Mouse (Mus musculus): ENCODE measurements around the gene Fbxl5. TPM values are rescaled to one million over a fixed set of nuclear protein-coding genes. Genes with fewer than 3 reads are reported as not detected.

Fbxl5 gene
- polyA plus RNA-seq, 1 experiment from 2014 or later = 36.5 TPM

DNA sequence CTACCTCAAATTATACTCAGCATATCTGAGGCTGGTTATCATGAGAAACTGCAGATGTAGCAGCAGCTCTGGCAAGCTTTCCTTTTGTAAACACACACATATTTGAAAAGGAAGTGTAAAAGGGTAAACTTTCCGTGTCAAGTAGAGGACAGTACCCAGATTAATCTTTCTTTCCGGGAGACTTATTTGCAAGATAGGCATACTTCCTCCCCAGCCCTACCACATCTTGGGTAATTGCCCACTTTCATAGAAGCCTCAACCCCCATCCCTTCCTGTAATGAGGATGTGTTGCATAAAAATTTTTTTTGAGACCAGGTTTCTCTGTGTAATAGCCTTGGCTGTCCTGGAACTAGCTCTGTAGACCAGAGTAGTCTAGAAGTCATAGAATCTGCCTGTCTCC is 34.3 kb upstream of the Fbxl5 start:
- Histone ChIP-seq H3K27me3 (replicated peaks; ENCODE audit: control insufficient read depth, insufficient read depth, low read length) (no peaks in the 10 kb centered on the region), H3K27ac (ENCODE audit: low read depth, low read length) (no peak overlapping the region), H3K36me3 (ENCODE audit: control insufficient read depth, insufficient read depth, low read length) (no peaks in the 10 kb centered on the region), H3K4me1 (replicated peaks; ENCODE audit: control insufficient read depth, insufficient read depth, low read length) (no peaks in the 10 kb centered on the region), H3K4me3 (ENCODE audit: low read depth, low read length) (no peak overlapping the region), H3K4me2 (no peak overlapping the region), H3K9ac (ENCODE audit: low read depth, low read length) (no peak overlapping the region), H3K9me3 (ENCODE audit: control insufficient read depth, low read length) (peaks cover 6% of the 10 kb centered on the region; the same call in 1 of the 2 replicates)
- ATAC-seq (replicated peaks; ENCODE audit: low FRiP score) = no peak
- WGBS = 27% methylated on average over 2 of the region's 2 CpGs
- DNase-seq (ENCODE audit: low spot score) = no peak

DNA sequence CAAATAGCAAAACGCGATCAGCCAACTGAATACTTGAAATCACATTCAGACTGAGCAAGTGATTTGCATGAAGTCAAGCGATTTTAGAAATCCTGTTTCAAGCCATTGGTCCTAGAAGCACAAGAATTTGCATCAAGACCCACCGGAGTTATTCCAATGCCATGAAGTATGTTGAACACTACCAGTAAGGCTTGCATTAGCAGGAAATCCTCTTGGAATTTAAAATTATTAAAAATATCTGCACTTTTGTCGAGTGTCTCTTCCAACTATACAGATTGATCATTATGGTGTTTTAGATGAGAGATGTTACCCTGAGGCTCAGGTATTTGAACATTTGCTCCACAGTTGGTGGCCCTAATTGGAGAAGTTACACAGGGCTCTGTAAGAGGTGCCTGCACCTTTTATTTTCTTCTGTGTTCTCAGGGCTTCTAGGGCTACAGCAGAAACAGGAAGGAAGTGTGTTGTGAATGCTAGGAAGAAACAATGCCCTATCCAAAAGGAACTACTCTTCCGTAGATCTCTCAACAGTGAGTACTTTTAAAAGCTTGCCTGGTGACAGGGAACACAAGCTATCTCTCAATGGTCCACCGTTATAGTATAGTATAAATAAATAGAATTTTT is 32.5 kb upstream of the Fbxl5 start:
- WGBS = 70% methylated on average over 7 of the region's 7 CpGs
- Histone ChIP-seq H3K9me3 (ENCODE audit: control insufficient read depth, low read length) (peaks cover 6% of the 10 kb centered on the region; the same call in 1 of the 2 replicates), H3K36me3 (ENCODE audit: control insufficient read depth, insufficient read depth, low read length) (no peaks in the 10 kb centered on the region), H3K4me3 (ENCODE audit: low read depth, low read length) (no peak overlapping the region), H3K27me3 (replicated peaks; ENCODE audit: control insufficient read depth, insufficient read depth, low read length) (no peaks in the 10 kb centered on the region), H3K9ac (ENCODE audit: low read depth, low read length) (no peak overlapping the region), H3K27ac (ENCODE audit: low read depth, low read length) (no peak overlapping the region), H3K4me1 (replicated peaks; ENCODE audit: control insufficient read depth, insufficient read depth, low read length) (no peaks in the 10 kb centered on the region), H3K4me2 (no peak overlapping the region)
- no peak for ATAC-seq (replicated peaks; ENCODE audit: low FRiP score)
- no peak for DNase-seq (ENCODE audit: low spot score)

DNA sequence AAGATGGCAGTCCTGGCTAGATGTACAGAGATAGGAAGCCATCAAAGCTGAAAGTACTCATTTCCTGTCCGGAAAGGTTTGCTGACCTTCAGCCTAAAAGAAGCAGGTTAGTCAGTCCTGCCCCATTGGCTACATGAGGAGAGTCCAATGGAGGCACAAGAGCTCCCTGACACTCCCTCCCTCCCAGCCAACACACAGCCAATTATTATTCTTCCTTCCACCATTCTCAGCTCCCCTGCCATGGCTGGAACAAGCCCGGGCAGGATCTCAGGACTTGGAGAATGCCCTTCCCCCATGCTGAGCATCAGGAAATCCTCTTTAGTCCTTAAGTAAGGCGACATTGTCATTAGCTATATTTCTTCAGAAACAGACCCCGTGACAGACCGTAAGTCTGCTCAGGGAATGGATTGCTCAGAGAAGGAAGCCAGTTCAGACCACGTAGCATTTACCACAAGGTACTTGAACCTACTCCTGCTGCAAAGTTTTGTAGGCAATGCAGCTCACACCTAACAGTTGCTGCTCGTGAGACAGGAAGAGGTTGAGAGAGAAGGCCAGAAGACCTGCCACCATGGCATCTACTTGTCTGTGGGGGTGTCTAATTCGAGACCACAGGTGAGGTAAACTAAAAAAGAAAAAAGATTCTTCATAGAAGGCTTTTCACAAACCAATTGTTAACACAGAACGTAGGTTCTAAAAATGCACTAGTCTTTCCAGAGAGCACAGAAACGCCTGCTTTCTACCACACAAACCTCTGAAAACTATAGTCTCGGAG is 31.8 kb upstream of the Fbxl5 start:
- Histone ChIP-seq H3K4me2 (no peak overlapping the region), H3K36me3 (ENCODE audit: control insufficient read depth, insufficient read depth, low read length) (no peaks in the 10 kb centered on the region), H3K27ac (ENCODE audit: low read depth, low read length) (no peak overlapping the region), H3K27me3 (replicated peaks; ENCODE audit: control insufficient read depth, insufficient read depth, low read length) (no peaks in the 10 kb centered on the region), H3K9ac (ENCODE audit: low read depth, low read length) (no peak overlapping the region), H3K4me3 (ENCODE audit: low read depth, low read length) (no peak overlapping the region), H3K9me3 (ENCODE audit: control insufficient read depth, low read length) (peaks cover 6% of the 10 kb centered on the region; the same call in 1 of the 2 replicates), H3K4me1 (replicated peaks; ENCODE audit: control insufficient read depth, insufficient read depth, low read length) (no peaks in the 10 kb centered on the region)
- 64% methylated on average over 11 of the region's 11 CpGs for WGBS
- DNase-seq (ENCODE audit: low spot score) = no peak
- no peak for ATAC-seq (replicated peaks; ENCODE audit: low FRiP score)

DNA sequence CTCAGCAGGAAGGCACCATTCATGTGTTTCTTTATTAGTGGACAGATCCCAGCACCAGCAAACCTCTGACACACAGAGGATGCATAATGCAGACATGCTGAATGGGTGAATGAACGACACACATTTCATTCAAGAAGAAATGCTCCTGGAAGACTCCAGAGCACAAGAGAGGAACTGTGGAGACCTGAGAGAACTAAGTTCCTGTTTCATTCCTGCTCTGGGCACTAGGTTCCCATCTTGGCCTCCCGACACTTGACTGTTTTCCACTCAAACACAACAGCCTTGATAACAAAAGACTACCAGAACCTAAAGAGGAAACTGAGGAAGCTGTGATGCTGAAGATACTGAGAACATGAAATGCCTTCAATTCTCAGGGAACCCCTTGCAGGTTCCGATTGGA is 26.8 kb upstream of the Fbxl5 start:
- ATAC-seq (replicated peaks; ENCODE audit: low FRiP score) = no peak

DNA sequence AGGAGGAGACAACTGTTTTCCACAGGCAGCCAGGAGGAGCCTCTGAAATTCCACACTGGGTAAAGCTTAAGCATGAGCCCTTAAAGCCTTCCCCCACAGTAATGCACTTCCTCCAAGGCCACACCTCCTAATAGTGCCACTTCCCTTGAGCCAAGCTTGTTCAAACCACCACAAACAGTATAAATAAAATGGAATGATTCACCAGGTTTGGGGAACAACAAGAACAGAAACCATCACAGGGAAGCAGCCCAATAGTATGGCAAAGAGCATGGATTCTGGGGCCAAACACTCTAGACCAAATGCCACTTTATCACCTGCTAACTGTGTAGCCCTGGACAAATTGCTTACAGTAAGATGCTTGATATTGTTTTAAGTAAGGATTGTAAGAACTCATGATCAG is 26.1 kb upstream of the Fbxl5 start:
- H3K4me3 ChIP-seq (ENCODE audit: low read depth, low read length) = no peak overlapping the region
- H3K27me3 ChIP-seq (replicated peaks; ENCODE audit: control insufficient read depth, insufficient read depth, low read length) = no peaks in the 10 kb centered on the region
- DNase-seq (ENCODE audit: low spot score) = no peak
- no peaks in the 10 kb centered on the region for H3K36me3 ChIP-seq (ENCODE audit: control insufficient read depth, insufficient read depth, low read length)
- H3K9ac ChIP-seq (ENCODE audit: low read depth, low read length) = no peak overlapping the region
- no peak overlapping the region for H3K4me2 ChIP-seq
- no peaks in the 10 kb centered on the region for H3K9me3 ChIP-seq (ENCODE audit: control insufficient read depth, low read length)
- no peak overlapping the region for H3K27ac ChIP-seq (ENCODE audit: low read depth, low read length)
- no peaks in the 10 kb centered on the region for H3K4me1 ChIP-seq (replicated peaks; ENCODE audit: control insufficient read depth, insufficient read depth, low read length)
- no peak for ATAC-seq (replicated peaks; ENCODE audit: low FRiP score)

More for the DNA sequence above, 26.8 kb upstream of the Fbxl5 start:
- 70% methylated on average over 3 of the region's 3 CpGs for WGBS
- no peak overlapping the region for H3K4me3 ChIP-seq (ENCODE audit: low read depth, low read length)
- H3K4me1 ChIP-seq (replicated peaks; ENCODE audit: control insufficient read depth, insufficient read depth, low read length) = no peaks in the 10 kb centered on the region
- H3K27ac ChIP-seq (ENCODE audit: low read depth, low read length) = no peak overlapping the region
- H3K36me3 ChIP-seq (ENCODE audit: control insufficient read depth, insufficient read depth, low read length) = no peaks in the 10 kb centered on the region
- no peaks in the 10 kb centered on the region for H3K9me3 ChIP-seq (ENCODE audit: control insufficient read depth, low read length)
- no peak overlapping the region for H3K9ac ChIP-seq (ENCODE audit: low read depth, low read length)
- H3K27me3 ChIP-seq (replicated peaks; ENCODE audit: control insufficient read depth, insufficient read depth, low read length) = no peaks in the 10 kb centered on the region
- DNase-seq (ENCODE audit: low spot score) = no peak
- H3K4me2 ChIP-seq = no peak overlapping the region

DNA sequence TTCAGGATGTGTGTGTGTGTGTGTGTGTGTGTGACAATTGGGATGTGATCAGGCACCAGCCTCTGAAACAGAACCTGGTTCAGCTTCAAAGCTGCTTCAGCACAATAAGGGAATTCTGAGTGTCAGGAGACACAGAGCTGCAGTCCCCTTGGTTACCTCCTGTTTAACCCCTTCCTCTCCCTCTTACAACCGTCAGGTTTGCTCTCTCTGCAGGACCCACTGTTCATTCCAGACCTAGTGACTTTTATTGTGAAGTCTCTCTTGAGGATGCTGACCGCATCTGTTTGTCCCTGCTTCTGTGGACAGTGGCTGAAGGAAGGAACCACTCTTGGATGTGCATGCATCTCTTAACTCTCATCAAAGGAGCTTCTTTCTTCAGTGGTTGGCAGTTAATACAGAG is 24.8 kb upstream of the Fbxl5 start:
- no peaks in the 10 kb centered on the region for H3K36me3 ChIP-seq (ENCODE audit: control insufficient read depth, insufficient read depth, low read length)
- no peak overlapping the region for H3K9ac ChIP-seq (ENCODE audit: low read depth, low read length)
- no peak overlapping the region for H3K4me3 ChIP-seq (ENCODE audit: low read depth, low read length)
- 31% methylated on average over 2 of the region's 2 CpGs for WGBS
- DNase-seq (ENCODE audit: low spot score) (no peak), ATAC-seq (replicated peaks; ENCODE audit: low FRiP score) (no peak)
- H3K9me3 ChIP-seq (ENCODE audit: control insufficient read depth, low read length) = no peaks in the 10 kb centered on the region
- H3K4me1 ChIP-seq (replicated peaks; ENCODE audit: control insufficient read depth, insufficient read depth, low read length) = no peaks in the 10 kb centered on the region; the same call in 1 of the 2 replicates
- no peak overlapping the region for H3K27ac ChIP-seq (ENCODE audit: low read depth, low read length)
- H3K4me2 ChIP-seq = no peak overlapping the region
- no peaks in the 10 kb centered on the region for H3K27me3 ChIP-seq (replicated peaks; ENCODE audit: control insufficient read depth, insufficient read depth, low read length)

DNA sequence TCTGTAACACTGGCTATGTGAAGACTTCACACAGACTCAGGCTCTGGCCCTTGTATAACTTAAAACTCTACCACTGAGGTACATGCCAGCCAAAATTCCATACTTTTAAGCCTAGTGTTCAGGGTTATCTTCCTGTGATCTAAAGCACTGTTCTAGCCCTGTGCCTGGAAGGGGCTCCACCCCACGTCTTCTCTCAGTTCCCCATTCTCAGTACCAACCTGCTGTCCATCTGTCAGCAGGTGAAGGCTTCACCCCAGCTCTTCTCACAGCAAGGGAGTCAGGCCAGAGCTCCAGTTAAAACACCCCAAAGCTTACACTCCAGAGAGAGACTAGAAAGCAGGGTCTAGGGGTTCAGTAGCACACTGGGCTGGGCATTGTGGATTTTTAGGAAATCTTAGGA is 24.2 kb upstream of the Fbxl5 start:
- no peak overlapping the region for H3K4me2 ChIP-seq
- H3K27me3 ChIP-seq (replicated peaks; ENCODE audit: control insufficient read depth, insufficient read depth, low read length) = no peaks in the 10 kb centered on the region
- H3K36me3 ChIP-seq (ENCODE audit: control insufficient read depth, insufficient read depth, low read length) = no peaks in the 10 kb centered on the region
- no peak overlapping the region for H3K27ac ChIP-seq (ENCODE audit: low read depth, low read length)
- no peak for DNase-seq (ENCODE audit: low spot score)
- no peak overlapping the region for H3K9ac ChIP-seq (ENCODE audit: low read depth, low read length)
- H3K4me1 ChIP-seq (replicated peaks; ENCODE audit: control insufficient read depth, insufficient read depth, low read length) = no peaks in the 10 kb centered on the region; the same call in 1 of the 2 replicates
- H3K9me3 ChIP-seq (ENCODE audit: control insufficient read depth, low read length) = no peaks in the 10 kb centered on the region
- no peak for ATAC-seq (replicated peaks; ENCODE audit: low FRiP score)
- H3K4me3 ChIP-seq (ENCODE audit: low read depth, low read length) = no peak overlapping the region
- WGBS = 37% methylated on average over 1 of the region's 1 CpGs

DNA sequence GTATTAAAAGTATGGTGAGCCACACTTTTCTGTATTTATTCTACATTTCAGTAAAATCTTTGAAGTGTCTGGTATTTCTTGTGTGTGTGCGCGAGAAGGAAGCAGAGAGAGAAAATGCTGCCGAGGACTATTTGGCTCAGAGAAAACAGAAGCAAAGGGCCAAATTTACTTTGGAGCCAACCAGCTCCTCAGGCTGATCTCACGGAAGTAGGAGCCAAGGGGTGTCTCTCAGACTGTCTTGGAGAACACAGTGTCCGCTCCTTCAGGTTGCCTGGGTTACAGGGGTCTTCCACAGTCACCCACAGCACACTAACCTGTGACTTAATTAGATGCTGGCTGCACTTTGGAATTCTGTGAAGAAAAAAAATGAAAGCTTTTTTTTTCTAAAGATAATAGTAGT is 23.6 kb upstream of the Fbxl5 start:
- Histone ChIP-seq H3K27ac (ENCODE audit: low read depth, low read length) (no peak overlapping the region), H3K27me3 (replicated peaks; ENCODE audit: control insufficient read depth, insufficient read depth, low read length) (no peaks in the 10 kb centered on the region), H3K36me3 (ENCODE audit: control insufficient read depth, insufficient read depth, low read length) (no peaks in the 10 kb centered on the region), H3K9me3 (ENCODE audit: control insufficient read depth, low read length) (no peaks in the 10 kb centered on the region), H3K9ac (ENCODE audit: low read depth, low read length) (no peak overlapping the region), H3K4me2 (no peak overlapping the region), H3K4me1 (replicated peaks; ENCODE audit: control insufficient read depth, insufficient read depth, low read length) (no peaks in the 10 kb centered on the region; the same call in 1 of the 2 replicates), H3K4me3 (ENCODE audit: low read depth, low read length) (no peak overlapping the region)
- ATAC-seq (replicated peaks; ENCODE audit: low FRiP score) (no peak), DNase-seq (ENCODE audit: low spot score) (no peak)
- 92% methylated on average over 5 of the region's 5 CpGs for WGBS

Data from liver, embryonic 11.5 days (tissue).